Mouse (Mus musculus) adrenal gland, postnatal 10 days (tissue): ENCODE data around the gene Tvp23a. TPM values are rescaled to one million over a fixed set of nuclear protein-coding genes. Genes with fewer than 3 reads are reported as not detected.

Source experiments
- DNase-seq: peaks from one replicate; pipeline ENCODE4 v3.0.0; 2021; ENCODE audit warnings: mixed read lengths
- total RNA-seq, 2 experiments: library from RNA; stranded (reverse); gene quantifications; 2 replicates each; pipeline ENCODE4 v1.2.3; 2021

The Tvp23a gene
- total RNA-seq, 2 experiments from 2014 or later: 2.6 to 3.2 TPM

DNA sequence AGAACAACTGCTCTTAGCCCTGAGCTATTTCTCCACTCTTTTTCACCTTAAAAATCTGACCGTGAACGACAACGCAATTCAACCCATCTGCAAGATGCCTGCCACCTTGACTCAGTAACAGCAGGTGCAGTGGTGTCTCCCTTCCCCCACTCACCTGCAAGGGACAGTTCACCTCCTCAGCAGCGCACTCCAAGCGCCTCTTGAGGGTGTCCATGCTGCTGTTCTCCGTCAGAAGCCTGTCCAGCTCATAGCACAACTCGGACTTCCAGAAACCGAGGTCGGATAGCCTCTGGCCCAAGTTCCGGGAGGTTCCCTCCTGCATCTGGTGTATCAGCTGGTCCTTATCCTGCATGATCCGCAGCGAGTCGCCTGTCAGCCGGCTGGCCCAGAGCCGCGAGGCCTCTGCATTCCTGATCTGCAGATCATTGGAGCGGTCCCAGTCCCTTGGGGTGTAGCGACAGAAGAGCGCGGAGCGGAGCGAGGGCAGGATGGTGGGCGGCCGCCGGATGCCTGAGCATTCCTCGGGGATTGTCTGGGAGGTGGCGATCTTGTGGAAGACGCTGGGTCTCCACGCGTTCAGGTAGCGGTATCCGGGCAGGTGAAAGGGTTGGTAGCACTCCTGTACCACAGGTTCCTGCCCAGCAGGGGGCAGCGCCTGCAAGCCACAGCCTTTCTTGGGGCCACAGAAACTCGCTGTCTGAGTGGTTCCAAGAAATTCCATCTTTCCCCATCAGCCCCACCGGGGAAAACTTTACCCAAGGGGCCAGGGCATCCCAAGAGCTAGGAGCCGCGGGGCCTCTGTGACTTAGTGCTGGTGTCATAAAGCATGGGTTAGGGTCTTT is 52.2 kb downstream of the Tvp23a start, which contains the start of gene Tekt5:
Tekt5 (minus strand) TSS at position 792 of the 842 bp plus-strand sequence.
- DNase-seq: peak; percentile 52

- no peak for DNase-seq
Measured at GRCm38 (mm10) chr16:10392587-10392986, 54.6 kb downstream of the Tvp23a start.

GRCm38 (mm10) chr16:10388634-10389365 is 58.4 kb downstream of the Tvp23a start:
- no peak for DNase-seq

DNA sequence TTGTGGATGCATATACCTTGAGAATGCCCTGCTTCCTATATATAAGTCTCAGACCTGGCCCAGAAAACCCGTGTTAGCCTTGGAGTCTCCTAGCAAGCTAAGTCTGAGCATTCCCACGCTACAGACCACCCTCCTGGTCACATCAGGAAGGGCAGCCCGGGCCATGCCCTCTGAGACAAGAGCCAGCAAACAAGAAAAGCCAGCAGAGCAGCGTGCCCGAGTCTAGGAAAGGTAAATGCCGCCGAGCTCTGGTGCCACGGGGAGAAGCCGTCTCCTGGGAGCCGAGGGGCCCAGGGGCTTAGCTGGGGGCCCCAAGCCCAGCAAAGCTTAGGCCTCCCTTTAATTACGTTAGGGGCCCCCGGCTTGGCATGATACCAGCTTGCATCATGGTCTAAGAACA is 61.9 kb downstream of the Tvp23a start:
- DNase-seq: no peak

GRCm38 (mm10) chr16:10384544-10384943 is 62.6 kb downstream of the Tvp23a start:
- DNase-seq: no peak

DNA sequence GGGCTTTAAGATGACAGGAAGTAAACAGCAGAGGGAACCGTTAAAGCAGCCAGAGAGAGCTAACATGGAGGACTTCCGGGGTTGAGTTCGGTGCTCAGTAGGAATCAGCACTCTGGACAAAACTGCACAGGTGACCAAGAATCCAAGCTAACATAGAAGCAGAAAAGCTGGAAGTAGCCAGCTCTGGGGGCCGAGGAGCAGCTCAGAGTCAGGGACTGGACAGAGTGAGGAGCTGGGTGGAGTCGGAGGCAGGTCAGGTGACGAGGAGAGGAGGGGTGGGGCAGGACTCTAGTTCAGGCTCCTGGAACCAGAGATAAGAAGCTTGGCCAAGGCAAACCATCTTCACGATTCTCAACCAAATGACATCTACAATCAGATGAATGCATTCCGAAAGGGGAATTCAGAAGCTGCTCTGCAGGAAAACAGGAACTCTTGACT is 63.1 kb downstream of the Tvp23a start:
- peak; percentile 19 for DNase-seq

DNA sequence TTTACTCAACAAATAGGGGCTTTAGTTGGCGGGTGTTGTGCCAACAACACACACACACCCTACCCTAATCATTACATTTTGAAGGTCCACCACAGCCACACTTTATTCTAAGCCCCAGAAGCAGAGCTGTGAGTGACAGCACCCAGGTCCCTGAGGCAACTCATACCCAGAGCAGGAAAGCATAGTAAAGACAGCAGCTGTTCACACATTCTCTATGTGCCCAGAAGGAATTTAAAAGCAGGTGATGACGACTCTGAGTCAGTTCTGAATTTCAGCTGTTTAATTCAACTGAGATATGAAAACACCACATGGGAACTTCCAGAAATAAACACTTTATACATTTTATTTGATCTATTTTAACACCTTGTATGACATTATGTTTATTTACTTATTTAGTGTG is 67.6 kb downstream of the Tvp23a start:
- no peak for DNase-seq

DNA sequence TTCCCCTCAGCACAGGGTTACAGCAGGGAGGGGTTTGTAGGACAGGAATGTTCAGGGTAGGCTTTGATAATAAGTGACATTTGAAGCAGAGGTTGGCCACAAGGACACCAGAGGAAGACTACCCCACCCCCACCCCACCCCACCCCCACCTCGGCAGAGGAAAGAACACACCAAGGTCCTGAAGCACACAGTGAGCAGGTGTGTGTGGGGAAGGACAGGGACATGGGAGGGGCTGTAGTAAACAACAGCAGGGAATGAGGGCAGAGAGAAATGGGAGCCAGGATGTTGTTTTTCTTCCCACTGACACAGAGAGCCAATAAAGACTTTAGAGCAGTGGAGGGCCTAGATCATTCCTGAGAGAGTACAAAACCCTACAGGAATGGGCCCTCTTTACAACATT is 69.9 kb downstream of the Tvp23a start:
- no peak for DNase-seq

- peak; percentile 76 for DNase-seq
Measured at GRCm38 (mm10) chr16:10374254-10375011, 72.7 kb downstream of the Tvp23a start.

GRCm38 (mm10) chr16:10372372-10372771 is 74.8 kb downstream of the Tvp23a start:
- DNase-seq: no peak

Other genes starting within 250 kb of the Tvp23a start
- 10 to 100 TPM in 1 of 2 experiments, 1 to 10 TPM in 1; 9.8 to 11.6 TPM for gene Emp2, start 133.4 kb downstream of the Tvp23a start, total RNA-seq
- under 1 TPM in 1 of 2 experiments, not detected in 1; 0.15 TPM for gene Tekt5, start 51.9 kb downstream of the Tvp23a start, total RNA-seq
- 10 to 100 TPM; 22.2 to 23.3 TPM for gene Nubp1, start 35.4 kb downstream of the Tvp23a start, total RNA-seq
- gene Ciita, start 32.7 kb upstream of the Tvp23a start, total RNA-seq: 1 to 10 TPM; 1.6 to 2.8 TPM
- 10 to 100 TPM; 16.3 to 18.0 TPM for gene Dexi, start 95.7 kb upstream of the Tvp23a start, total RNA-seq
- 10 to 100 TPM; 35.0 to 35.7 TPM for gene Clec16a, start 98.0 kb upstream of the Tvp23a start, total RNA-seq